29 mouse cellular contexts compared by ENCODE assay signal in the genomic region with DNA sequence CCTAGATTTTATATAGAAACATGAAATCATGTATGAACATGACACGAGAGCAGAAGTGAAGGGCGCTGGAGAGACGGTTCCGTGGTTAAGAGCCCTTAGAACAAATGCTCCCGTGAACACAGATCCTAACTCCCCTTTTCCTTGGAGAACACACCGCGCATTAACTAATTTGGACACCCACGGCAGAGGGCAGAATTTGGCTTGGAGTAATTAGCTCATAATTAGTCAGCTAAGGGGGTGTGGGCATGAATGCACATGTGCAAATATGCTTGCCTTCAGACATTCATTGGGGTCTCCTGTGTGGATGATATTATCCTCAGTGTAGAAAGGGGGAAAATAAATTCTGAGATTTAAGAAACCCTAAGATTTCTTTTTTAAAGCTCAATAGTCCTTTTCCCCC. TPM values are rescaled to one million over a fixed set of nuclear protein-coding genes. Genes with fewer than 3 reads are reported as not detected.
"Had no signal": no experiment of that assay in that cellular context is flagged by ENCODE, and none has a peak within 500 bp of the region (broad histone marks: within the 10 kb centered on the region; RNA-seq: fewer than 3 reads in every experiment).

No protein-coding gene starts in this region.

- H3K4me2 ChIP-seq: kidney, embryonic 15.5 days; liver, embryonic 13.5 days; midbrain, embryonic 13.5 days; neural tube, embryonic 12.5 days; neural tube, embryonic 15.5 days had no signal

- H3K27ac ChIP-seq: kidney, embryonic 15.5 days; left cerebral cortex, adult 2 months; liver, embryonic 13.5 days; midbrain, embryonic 13.5 days; neural tube, embryonic 12.5 days; neural tube, embryonic 15.5 days had no signal

- H3K36me3 ChIP-seq: kidney, embryonic 15.5 days; liver, embryonic 13.5 days; midbrain, embryonic 13.5 days; neural tube, embryonic 12.5 days; neural tube, embryonic 15.5 days had no signal

- H3K9ac ChIP-seq: kidney, embryonic 15.5 days; liver, embryonic 13.5 days; midbrain, embryonic 13.5 days; neural tube, embryonic 12.5 days; neural tube, embryonic 15.5 days had no signal

- H3K4me3 ChIP-seq: kidney, embryonic 15.5 days; left cerebral cortex, adult 2 months; liver, embryonic 13.5 days; midbrain, embryonic 13.5 days; neural tube, embryonic 12.5 days; neural tube, embryonic 15.5 days had no signal

- H3K27me3 ChIP-seq: kidney, embryonic 15.5 days; liver, embryonic 13.5 days; midbrain, embryonic 13.5 days; neural tube, embryonic 12.5 days; neural tube, embryonic 15.5 days had no signal

- H3K4me1 ChIP-seq: kidney, embryonic 15.5 days; liver, embryonic 13.5 days; neural tube, embryonic 15.5 days had no signal

- H3K9me3 ChIP-seq: kidney, embryonic 15.5 days; liver, embryonic 13.5 days; midbrain, embryonic 13.5 days; neural tube, embryonic 12.5 days; neural tube, embryonic 15.5 days had no signal

- DNase-seq: kidney, adult 8-10 months; kidney, postnatal 10 days; kidney, postnatal 36 days; layer of hippocampus, postnatal 36 days; liver, embryonic 13.5 days; lung, adult 2 months; lung, postnatal 14 days; lung, postnatal 4 days; thymus, adult 18-20 months; thymus, postnatal 36 days had no signal

RNA-seq across cellular contexts. Expression of gene Foxb2, which starts 32.6 kb away (rescaled TPM):
- total RNA-seq: layer of hippocampus, adult 8-10 months; layer of hippocampus, postnatal 10 days; layer of hippocampus, postnatal 36 days; left cerebral cortex, adult 2 months; left cerebral cortex, postnatal 10 days; left cerebral cortex, postnatal 36 days; liver, adult 2 months; megakaryocyte progenitor cell, adult 5-6 weeks; megakaryocyte-erythroid progenitor cell, adult 5-6 weeks had no signal
- polyA plus RNA-seq: kidney, embryonic 15.5 days; limb, embryonic 11.5 days; liver, adult 2 months; liver, embryonic 13.5 days; liver, embryonic 16.5 days; lung, adult 2 months; lung, embryonic 16.5 days; neural tube, embryonic 15.5 days; small intestine, adult 2 months; spleen, adult 2 months; stomach, embryonic 16.5 days; urinary bladder, adult 2 months had no signal
